Mouse (Mus musculus): Measurements from ENCODE around the gene Mta1. TPM values are rescaled to one million over a fixed set of nuclear protein-coding genes. Genes with fewer than 3 reads are reported as not detected.
A peak's percentile ranks its signal among the peaks of the same experiment; 100 is the strongest.

Gene Mta1
- total and polyA plus RNA-seq, 2 experiments from 2014 or later: 16.8 to 55.2 TPM

DNA sequence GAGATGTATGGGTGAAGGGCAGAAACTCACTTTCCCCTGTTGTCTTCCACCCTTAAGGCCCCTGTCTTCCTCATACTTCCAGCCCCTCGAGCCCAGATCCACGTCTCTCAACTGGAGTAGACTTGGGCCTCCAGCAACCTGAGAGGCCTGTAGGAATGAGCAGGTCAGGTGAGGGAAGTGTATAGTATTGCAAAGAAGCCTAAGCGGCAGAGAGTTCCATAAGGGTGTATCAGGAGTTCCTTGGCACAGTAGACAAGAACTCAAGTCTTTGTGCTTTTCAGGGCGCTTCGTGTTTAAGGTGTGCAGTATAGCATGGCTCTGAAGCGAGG, 56.6 kb downstream of the Mta1 start:
- 0 out of 2 replicates have a peak, but pooled peaks cover 6% of the 10 kb centered on the region for H3K27me3 ChIP-seq (ENCODE audit: insufficient read depth, low read length)
- H3K27ac ChIP-seq (ENCODE audit: low read depth, low read length): 0 out of 2 replicates have a peak overlapping the region, but pooled peaks have one; percentile 60
- no peaks in the 10 kb centered on the region for H3K9me3 ChIP-seq (ENCODE audit: low read length)
- 0 out of 2 replicates have a peak overlapping the region, but pooled peaks have one; percentile 58 for H3K9ac ChIP-seq (replicated peaks; ENCODE audit: low read length, poor library complexity, severe bottlenecking)
- ATAC-seq (ENCODE audit: low FRiP score) (no peak), DNase-seq (ENCODE audit: low spot score) (no peak)
- WGBS: 81% methylated on average over 6 of the region's 6 CpGs
- H3K4me1 ChIP-seq (ENCODE audit: insufficient read depth, low read length): peaks cover 10% of the 10 kb centered on the region; the same call in 1 of the 2 replicates
- H3K4me3 ChIP-seq (ENCODE audit: low read depth, low read length): peak overlapping the region; percentile 33; the same call in 1 of the 2 replicates
- H3K36me3 ChIP-seq (ENCODE audit: insufficient read depth, low read length): no peaks in the 10 kb centered on the region
- H3K4me2 ChIP-seq (ENCODE audit: low read depth, low read length, poor library complexity, severe bottlenecking): peak overlapping the region; percentile 64
- TF ChIP-seq CTCF (IDR thresholded peaks at IDR 0.05): no peak

- H3K9me3 ChIP-seq (ENCODE audit: low read length): no peaks in the 10 kb centered on the region
- peak overlapping the region; percentile 60 for H3K27ac ChIP-seq (ENCODE audit: low read depth, low read length)
- DNase-seq (ENCODE audit: low spot score) (peak; percentile 39), ATAC-seq (ENCODE audit: low FRiP score) (peak; percentile 0; the same call in 1 of the 2 replicates)
- H3K27me3 ChIP-seq (ENCODE audit: insufficient read depth, low read length): 0 out of 2 replicates have a peak, but pooled peaks cover 6% of the 10 kb centered on the region
- peak overlapping the region; percentile 33 for H3K4me3 ChIP-seq (ENCODE audit: low read depth, low read length)
- no peaks in the 10 kb centered on the region for H3K36me3 ChIP-seq (ENCODE audit: insufficient read depth, low read length)
- H3K4me1 ChIP-seq (ENCODE audit: insufficient read depth, low read length): peaks cover 10% of the 10 kb centered on the region; the same call in 1 of the 2 replicates
- TF ChIP-seq CTCF (IDR thresholded peaks at IDR 0.05): no peak
- H3K4me2 ChIP-seq (ENCODE audit: low read depth, low read length, poor library complexity, severe bottlenecking): peak overlapping the region; percentile 64
- peak overlapping the region; percentile 58 for H3K9ac ChIP-seq (replicated peaks; ENCODE audit: low read length, poor library complexity, severe bottlenecking)
- 5% methylated on average over 32 of the region's 32 CpGs for WGBS
These were observed 57.1 kb downstream of the Mta1 start for GRCm38 (mm10) chr12:113155076-113155771.

GRCm38 (mm10) chr12:113155887-113156539, 57.9 kb downstream of the Mta1 start, which contains the start of gene Tedc1:
Tedc1 (plus strand) TSS chr12:113156421.
- peak; percentile 97 for ATAC-seq (ENCODE audit: low FRiP score)
- 0% methylated on average over 46 of the region's 46 CpGs for WGBS
- Histone ChIP-seq H3K36me3 (ENCODE audit: insufficient read depth, low read length) (no peaks in the 10 kb centered on the region), H3K9me3 (ENCODE audit: low read length) (no peaks in the 10 kb centered on the region), H3K27me3 (ENCODE audit: insufficient read depth, low read length) (no peaks in the 10 kb centered on the region), H3K27ac (ENCODE audit: low read depth, low read length) (peak within 1 kb of the TSS; percentile 60), H3K4me1 (ENCODE audit: insufficient read depth, low read length) (peaks cover 10% of the 10 kb centered on the region; the same call in 1 of the 2 replicates), H3K4me3 (ENCODE audit: low read depth, low read length) (peak within 1 kb of the TSS; percentile 50), H3K9ac (replicated peaks; ENCODE audit: low read length, poor library complexity, severe bottlenecking) (peak within 1 kb of the TSS; percentile 58), H3K4me2 (ENCODE audit: low read depth, low read length, poor library complexity, severe bottlenecking) (peak within 1 kb of the TSS; percentile 83)
- TF ChIP-seq CTCF (IDR thresholded peaks at IDR 0.05): peak; percentile 99
- peak; percentile 100 for DNase-seq (ENCODE audit: low spot score)

DNA sequence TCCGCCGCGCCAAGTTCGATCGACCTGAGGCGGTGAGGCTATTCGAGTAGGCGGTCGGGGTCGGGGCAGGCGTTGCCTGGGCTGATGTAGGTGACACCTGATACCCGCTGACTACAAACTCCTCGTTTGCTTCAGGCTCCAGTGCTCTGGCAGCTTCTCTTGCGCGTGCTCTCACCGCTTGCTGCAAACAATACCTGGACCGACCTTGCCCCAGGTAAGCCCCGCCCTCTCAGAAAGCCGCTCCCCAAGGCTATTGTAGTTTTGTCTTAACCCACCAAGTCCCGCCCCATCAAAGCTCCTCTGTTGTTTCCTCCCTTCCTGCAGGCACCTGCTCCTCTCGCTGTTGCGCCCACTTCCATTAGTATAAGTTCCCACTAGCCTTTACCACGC, 58.5 kb downstream of the Mta1 start:
- no peak for TF ChIP-seq CTCF (IDR thresholded peaks at IDR 0.05)
- no peaks in the 10 kb centered on the region for H3K9me3 ChIP-seq (ENCODE audit: low read length)
- peak overlapping the region; percentile 50 for H3K4me3 ChIP-seq (ENCODE audit: low read depth, low read length)
- H3K27me3 ChIP-seq (ENCODE audit: insufficient read depth, low read length): no peaks in the 10 kb centered on the region
- under 1% methylated on average over 23 of the region's 23 CpGs for WGBS
- peaks cover 10% of the 10 kb centered on the region; the same call in 1 of the 2 replicates for H3K4me1 ChIP-seq (ENCODE audit: insufficient read depth, low read length)
- peak overlapping the region; percentile 83 for H3K4me2 ChIP-seq (ENCODE audit: low read depth, low read length, poor library complexity, severe bottlenecking)
- no peak overlapping the region for H3K27ac ChIP-seq (ENCODE audit: low read depth, low read length)
- peak overlapping the region; percentile 36 for H3K9ac ChIP-seq (replicated peaks; ENCODE audit: low read length, poor library complexity, severe bottlenecking)
- ATAC-seq (ENCODE audit: low FRiP score) (0 out of 2 replicates have a peak, but pooled peaks have one; percentile 0), DNase-seq (ENCODE audit: low spot score) (no peak)
- no peaks in the 10 kb centered on the region for H3K36me3 ChIP-seq (ENCODE audit: insufficient read depth, low read length)

DNA sequence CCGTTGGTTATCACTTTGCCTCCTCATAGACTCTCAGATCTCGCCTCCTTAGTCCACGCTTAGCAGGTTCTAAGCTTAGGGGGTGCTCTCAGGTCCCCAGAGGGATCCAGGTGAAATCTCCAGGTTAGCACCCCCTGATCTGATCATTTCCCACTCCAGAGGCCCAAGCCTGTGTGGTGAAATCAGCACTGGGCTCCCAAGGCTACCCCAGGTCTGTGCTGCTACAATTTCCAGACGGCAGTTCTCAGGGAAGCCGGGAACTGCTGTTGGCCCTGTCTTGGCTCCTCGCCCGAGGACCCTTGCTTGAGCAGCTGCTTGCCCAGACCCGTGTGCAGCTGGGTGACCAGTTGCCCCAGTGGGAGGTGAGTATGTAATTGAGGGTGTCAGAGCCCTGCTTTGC, 58.9 kb downstream of the Mta1 start:
- Histone ChIP-seq H3K9ac (replicated peaks; ENCODE audit: low read length, poor library complexity, severe bottlenecking) (0 out of 2 replicates have a peak overlapping the region, but pooled peaks have one; percentile 36), H3K4me2 (ENCODE audit: low read depth, low read length, poor library complexity, severe bottlenecking) (peak overlapping the region; percentile 83), H3K27ac (ENCODE audit: low read depth, low read length) (no peak overlapping the region), H3K4me1 (ENCODE audit: insufficient read depth, low read length) (peaks cover 10% of the 10 kb centered on the region; the same call in 1 of the 2 replicates), H3K4me3 (ENCODE audit: low read depth, low read length) (peak overlapping the region; percentile 50), H3K9me3 (ENCODE audit: low read length) (no peaks in the 10 kb centered on the region), H3K36me3 (ENCODE audit: insufficient read depth, low read length) (no peaks in the 10 kb centered on the region), H3K27me3 (ENCODE audit: insufficient read depth, low read length) (no peaks in the 10 kb centered on the region)
- no peak for ATAC-seq (ENCODE audit: low FRiP score)
- TF ChIP-seq CTCF (IDR thresholded peaks at IDR 0.05): no peak
- no peak for DNase-seq (ENCODE audit: low spot score)
- 31% methylated on average over 8 of the region's 8 CpGs for WGBS

Data from midbrain, postnatal 0 days (tissue).